Mouse (Mus musculus) MEL (cell line): ENCODE measurements at regions not wholly inside any gene's neighbourhood (a gene's known extent, or its start where the extent isn't known, plus 50 kb on each side); places are given as distances from the start of the nearest gene placed in this dataset.

Experiments
- DNase-seq: peaks from one replicate; pipeline ENCODE4 v3.0.0; 2011; ENCODE audit warnings: low read depth, low spot score
- H3K27ac ChIP-seq: 2 replicates; pipeline ENCODE4 v1.5.1; 2012; ENCODE audit warnings: low read depth, mild to moderate bottlenecking, control low read depth, low read length, moderate library complexity; ENCODE audit not compliant: control insufficient read depth
- H3K27me3 ChIP-seq, 2 experiments: fragments of 150-350 bp in 1 of 2; sonication (generic) in 1 of 2; 2 replicates each; pipeline ENCODE4 v1.6.1; 2012; ENCODE audit warnings: low read length in 2 of 2, mild to moderate bottlenecking in 2 of 2, improper control_type of control experiment in 1 of 2, moderate library complexity in 1 of 2; ENCODE audit not compliant: insufficient read depth in 2 of 2, control insufficient read depth in 1 of 2
- H3K36me3 ChIP-seq, 2 experiments: 2 replicates each; pipeline ENCODE4 v1.6.1; 2012 to 2014; ENCODE audit warnings: low read length in 2 of 2, improper control_type of control experiment in 1 of 2, inconsistent platforms in 1 of 2, mild to moderate bottlenecking in 1 of 2; ENCODE audit not compliant: insufficient read depth in 2 of 2, control insufficient read depth in 1 of 2
- H3K4me1 ChIP-seq, 2 experiments: fragments of 150-350 bp in 1 of 2; sonication (generic) in 1 of 2; 2 replicates each; pipeline ENCODE4 v1.6.1; 2012; ENCODE audit warnings: low read length in 2 of 2, improper control_type of control experiment in 1 of 2, mild to moderate bottlenecking in 1 of 2; ENCODE audit not compliant: insufficient read depth in 2 of 2, control insufficient read depth in 1 of 2
- H3K4me3 ChIP-seq, 2 experiments: fragments of 150-350 bp in 1 of 2; sonication (generic) in 1 of 2; 2 replicates each; pipeline ENCODE4 v1.5.1; 2012; ENCODE audit warnings: low read depth in 2 of 2, low read length in 2 of 2, mild to moderate bottlenecking in 2 of 2, moderate library complexity in 2 of 2, control low read depth in 1 of 2, improper control_type of control experiment in 1 of 2; ENCODE audit not compliant: control insufficient read depth in 1 of 2, insufficient read depth in 1 of 2
- H3K79me2 ChIP-seq: 2 replicates; pipeline ENCODE4 v1.6.1; 2012; ENCODE audit warnings: mild to moderate bottlenecking, low read length, moderate library complexity; ENCODE audit not compliant: control insufficient read depth, poor library complexity, insufficient read depth
- H3K9ac ChIP-seq: 2 replicates; pipeline ENCODE4 v1.6.1; 2012; ENCODE audit warnings: low read depth, mild to moderate bottlenecking, control low read depth, low read length, moderate library complexity; ENCODE audit not compliant: control insufficient read depth, poor library complexity, severe bottlenecking
- H3K9me3 ChIP-seq: fragments of 150-350 bp; sonication (generic); replicated peaks from 2 replicates; pipeline ENCODE4 v1.6.1; 2012; ENCODE audit warnings: mild to moderate bottlenecking, low read length, improper control_type of control experiment, moderate library complexity; ENCODE audit not compliant: insufficient read depth
- CHD1 ChIP-seq: IDR thresholded peaks from 2 replicates; pipeline ENCODE4 v1.6.1; 2012; ENCODE audit warnings: low read depth, mild to moderate bottlenecking, inconsistent platforms, low read length, improper control_type of control experiment
- CHD2 ChIP-seq: IDR thresholded peaks from 2 replicates; pipeline ENCODE4 v1.6.1; 2011; ENCODE audit warnings: low read length, improper control_type of control experiment
- E2F4 ChIP-seq: IDR thresholded peaks from 2 replicates; pipeline ENCODE4 v1.6.1; 2011; ENCODE audit warnings: low read depth, low read length, improper control_type of control experiment, borderline replicate concordance
- GABPA ChIP-seq: IDR thresholded peaks from 2 replicates; pipeline ENCODE4 v1.6.1; 2012; ENCODE audit warnings: low read depth, mild to moderate bottlenecking, inconsistent platforms, low read length, improper control_type of control experiment, moderate library complexity
- MAFK ChIP-seq: IDR thresholded peaks from 2 replicates; pipeline ENCODE4 v1.6.1; 2011; ENCODE audit warnings: low read depth, mild to moderate bottlenecking, low read length, improper control_type of control experiment, borderline replicate concordance
- MAX ChIP-seq: IDR thresholded peaks from 2 replicates; pipeline ENCODE4 v1.6.1; 2011; ENCODE audit warnings: low read length, improper control_type of control experiment
- NELFE ChIP-seq: IDR thresholded peaks from 2 replicates; pipeline ENCODE4 v1.6.1; 2011; ENCODE audit warnings: low read depth, low read length, improper control_type of control experiment
- POLR2A ChIP-seq, 2 experiments: IDR thresholded peaks; 2 replicates each; pipeline ENCODE4 v1.6.1; 2011 to 2012; ENCODE audit warnings: low read length in 2 of 2, mild to moderate bottlenecking in 2 of 2, control low read depth in 1 of 2, improper control_type of control experiment in 1 of 2, low read depth in 1 of 2, moderate library complexity in 1 of 2; ENCODE audit not compliant: control insufficient read depth in 1 of 2, insufficient read depth in 1 of 2, poor library complexity in 1 of 2
- POLR2AphosphoS2 ChIP-seq: IDR thresholded peaks from 2 replicates; pipeline ENCODE4 v1.6.1; 2011; ENCODE audit warnings: low read length, improper control_type of control experiment
- TBP ChIP-seq: IDR thresholded peaks from 2 replicates; pipeline ENCODE4 v1.8.0; 2011; ENCODE audit warnings: low read depth, low read length, improper control_type of control experiment

GRCm38 (mm10) chr5:67205083-67205738 is 55.2 kb upstream of the Tmem33 start:
- H3K9me3 ChIP-seq = no peaks in the 10 kb centered on the region
- H3K4me3 ChIP-seq = no peak overlapping the region
- no peak overlapping the region for H3K27ac ChIP-seq
- H3K27me3 ChIP-seq = no peaks in the 10 kb centered on the region; a peak in 1 of 4 replicates
- no peak for TF ChIP-seq MAFK
- no peak for TF ChIP-seq POLR2A (IDR thresholded peaks at IDR 0.05; ENCODE audit: control insufficient read depth in 1 of 2, insufficient read depth in 1 of 2, low read depth in 1 of 2, low read length in 2 of 2, poor library complexity in 1 of 2)
- no peak for TF ChIP-seq MAX
- TF ChIP-seq GABPA = no peak
- TF ChIP-seq POLR2AphosphoS2 = no peak
- TF ChIP-seq E2F4 = no peak
- TF ChIP-seq CHD2 = no peak
- TF ChIP-seq CHD1 = no peak
- no peak for TF ChIP-seq NELFE
- no peak for TF ChIP-seq TBP
- H3K4me1 ChIP-seq = no peaks in the 10 kb centered on the region
- H3K79me2 ChIP-seq = no peaks in the 10 kb centered on the region
- H3K36me3 ChIP-seq = no peaks in the 10 kb centered on the region
- H3K9ac ChIP-seq = no peak overlapping the region
- no peak for DNase-seq
